ENCODE assay signal across 15 mouse cellular contexts in the genomic region with DNA sequence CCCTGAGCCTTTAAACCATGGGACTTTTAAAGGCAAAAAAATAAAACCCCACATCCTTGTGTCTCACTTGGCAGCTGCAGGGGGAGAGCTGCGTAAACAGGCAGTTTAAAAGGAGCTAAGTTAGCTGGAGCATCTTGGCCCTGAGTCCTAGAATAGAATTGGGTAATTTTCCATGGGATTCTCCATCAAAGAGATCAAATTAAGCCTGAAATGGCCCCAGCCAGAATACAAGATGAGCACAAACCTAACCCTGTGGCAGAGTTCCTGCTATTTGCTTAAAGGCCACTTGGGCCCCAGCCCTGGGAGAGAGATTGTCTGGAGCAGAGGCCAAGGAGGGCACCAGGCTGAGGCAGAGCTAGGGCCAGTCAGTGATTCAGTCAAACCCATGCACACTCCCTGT. TPM values are rescaled to one million over a fixed set of nuclear protein-coding genes. Genes with fewer than 3 reads are reported as not detected.
A peak's percentile ranks its signal among the peaks of the same experiment; 100 is the strongest.
DNase-seq lines count a peak whose midpoint lies in the region; ATAC-seq and TF ChIP-seq lines count a peak whose summit lies in the region.
"Had no signal": no experiment of that assay in that cellular context is flagged by ENCODE, and none has a peak within 500 bp of the region (broad histone marks: within the 10 kb centered on the region; RNA-seq: fewer than 3 reads in every experiment).

No protein-coding gene starts in this region.

- no peaks in the 10 kb centered on the region for H3K9me3 ChIP-seq in lung, embryonic 14.5 days (ENCODE audit: low read depth, low read length)
- H3K9me3 ChIP-seq: heart, embryonic 12.5 days; kidney, embryonic 15.5 days had no signal

- H3K9ac ChIP-seq in lung, embryonic 14.5 days = no peak overlapping the region
- H3K9ac ChIP-seq: heart, embryonic 12.5 days; hindbrain, embryonic 14.5 days; kidney, embryonic 15.5 days; liver, postnatal 0 days had no signal

- H3K4me1 ChIP-seq in lung, embryonic 14.5 days (ENCODE audit: insufficient read depth) = peaks cover 27% of the 10 kb centered on the region

- no peaks in the 10 kb centered on the region for H3K36me3 ChIP-seq in lung, embryonic 14.5 days (ENCODE audit: insufficient read depth)
- H3K36me3 ChIP-seq: heart, embryonic 12.5 days; kidney, embryonic 15.5 days had no signal

- no peaks in the 10 kb centered on the region for H3K27me3 ChIP-seq in lung, embryonic 14.5 days (ENCODE audit: insufficient read depth, low read length)
- H3K27me3 ChIP-seq: CH12.LX, Patski had no signal

- no peak overlapping the region for H3K4me2 ChIP-seq in lung, embryonic 14.5 days
- H3K4me2 ChIP-seq: heart, embryonic 12.5 days; hindbrain, embryonic 14.5 days; kidney, embryonic 15.5 days had no signal

- no peak overlapping the region for H3K4me3 ChIP-seq in lung, embryonic 14.5 days (ENCODE audit: low read depth, low read length)
- H3K4me3 ChIP-seq: heart, embryonic 12.5 days; kidney, embryonic 15.5 days; myocyte had no signal

- ATAC-seq in lung, embryonic 14.5 days (ENCODE audit: insufficient read depth) = no peak
- ATAC-seq: liver, postnatal 0 days; Patski had no signal

- 60% methylated on average over 1 of the region's 1 CpGs for WGBS in lung, embryonic 14.5 days

- 0 out of 2 replicates have a peak overlapping the region, but pooled peaks have one; percentile 4 for H3K27ac ChIP-seq in lung, embryonic 14.5 days (ENCODE audit: low read depth)
- H3K27ac ChIP-seq: hindbrain, embryonic 14.5 days; kidney, embryonic 15.5 days had no signal

- intact Hi-C loops in gastrocnemius, postnatal 14 days (cut with DNase I; ENCODE audit: low total_unique reads) = no loop called here

- TF ChIP-seq CTCF in lung, embryonic 14.5 days (IDR thresholded peaks at IDR 0.05; ENCODE audit: low read depth) = no peak

- DNase-seq in gastrocnemius, adult 18-20 months (ENCODE audit: low spot score) = peak; percentile 1
- no peak for DNase-seq in gastrocnemius, postnatal 14 days
- peak; percentile 18 for DNase-seq in lung, embryonic 14.5 days
- DNase-seq in lung, postnatal 4 days = no peak
- DNase-seq in Muller cell, postnatal 12 days (ENCODE audit: inconsistent ontology term) = peak; percentile 43
- peak; percentile 63 for DNase-seq in brain, adult 2 months (ENCODE audit: low read depth, low spot score)
- DNase-seq in ovary, postnatal 14 days (ENCODE audit: low spot score) = no peak
- DNase-seq: gastrocnemius, postnatal 25 days; liver, postnatal 0 days had no signal

RNA-seq across cellular contexts. Expression of a gene that starts 27.3 kb away (rescaled TPM):
- under 1 TPM in 1 of 2 experiments, not detected in 1; 0.02 TPM for total RNA-seq in gastrocnemius, adult 18-20 months (2021)
- total RNA-seq in gastrocnemius, postnatal 14 days (2021) = under 1 TPM; 0.16 to 0.24 TPM
- polyA plus RNA-seq in lung, embryonic 14.5 days (2014; fragmentation: Nextera tagmentation; extraction: Ambion mirVana) = 0.30 and 0.32 TPM in 2 replicates
- total RNA-seq: CH12.LX; gastrocnemius, postnatal 25 days had no signal
- polyA plus RNA-seq: liver, postnatal 0 days; myocyte had no signal

Comparison
In these comparisons a context has a peak if more than half of its experiments do, and no peak if none do; other contexts are left out.
1. DNase-seq: peak in gastrocnemius, adult 18-20 months (single experiment), lung, embryonic 14.5 days (single experiment), Muller cell, postnatal 12 days (single experiment) and brain, adult 2 months (single experiment); none in gastrocnemius, postnatal 14 days (single experiment), lung, postnatal 4 days (0 of 2) and ovary, postnatal 14 days (single experiment).